Mouse (Mus musculus): Measurements from ENCODE around the gene Gm49373. TPM values are rescaled to one million over a fixed set of nuclear protein-coding genes. Genes with fewer than 3 reads are reported as not detected.

Gene Gm49373
- 2.4 and 2.7 TPM in 2 replicates for polyA plus RNA-seq (2012; rRNA removed)

DNA sequence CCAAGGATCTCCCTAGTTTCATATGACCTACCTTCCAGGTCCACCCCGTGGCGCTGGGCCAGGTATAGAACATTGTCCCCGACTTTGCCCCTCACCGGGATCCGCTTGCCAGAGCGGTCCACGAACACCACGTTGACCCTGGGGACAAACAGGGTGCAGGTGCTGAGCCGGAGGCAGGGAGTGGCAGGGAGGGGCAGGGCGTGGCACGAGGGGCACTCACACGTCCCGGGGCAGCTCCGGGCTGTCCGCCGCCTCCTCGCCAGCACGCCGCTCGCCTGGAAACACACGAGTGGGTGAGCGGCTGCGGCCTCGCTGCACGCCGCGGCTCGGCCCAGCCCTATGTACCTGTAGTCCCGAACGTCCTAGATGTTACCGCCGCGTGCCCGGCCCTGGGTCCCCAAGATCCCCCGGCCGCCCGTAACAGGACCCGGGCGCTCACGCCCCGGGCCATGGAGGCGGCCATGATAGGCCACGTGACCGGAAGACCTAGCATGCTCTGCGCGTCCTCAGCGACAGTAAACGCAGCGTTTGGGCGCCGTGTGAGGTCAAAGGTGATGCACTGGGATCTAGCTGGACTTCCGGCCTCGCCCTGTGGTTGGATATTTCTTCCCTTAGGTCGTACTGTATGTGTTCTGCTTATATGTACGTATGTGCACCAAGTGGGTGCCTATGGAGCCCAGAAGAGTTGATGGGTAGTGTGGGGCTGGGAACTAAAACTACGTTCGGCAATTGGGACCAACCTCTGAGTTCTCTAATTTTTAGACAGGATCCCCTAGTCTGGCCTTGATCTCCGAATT, at the start of gene Gm49373, which contains the start of gene Fdx1l:
TSS of gene Gm49373 (minus strand) at position 53 of the 797 bp plus-strand sequence.
TSS of gene Fdx1l (minus strand) at position 571 of the 797 bp plus-strand sequence.
- TF ChIP-seq CTCF (IDR thresholded peaks at IDR 0.05; ENCODE audit: extremely low read depth, insufficient read depth, low read length), result no peak
- TF ChIP-seq POLR2A (IDR thresholded peaks at IDR 0.05; ENCODE audit: extremely low read depth, insufficient read depth, low read length), result peak; percentile 83
- peak within 1 kb of the TSS; percentile 31 for H3K27ac ChIP-seq (ENCODE audit: insufficient read depth, low read length)
- peak within 1 kb of the TSS; percentile 70 for H3K4me3 ChIP-seq (ENCODE audit: insufficient read depth, low read length)
- H3K4me1 ChIP-seq (ENCODE audit: control insufficient read depth, insufficient read depth, low read length), result peaks cover 7% of the 10 kb centered on the region

DNA sequence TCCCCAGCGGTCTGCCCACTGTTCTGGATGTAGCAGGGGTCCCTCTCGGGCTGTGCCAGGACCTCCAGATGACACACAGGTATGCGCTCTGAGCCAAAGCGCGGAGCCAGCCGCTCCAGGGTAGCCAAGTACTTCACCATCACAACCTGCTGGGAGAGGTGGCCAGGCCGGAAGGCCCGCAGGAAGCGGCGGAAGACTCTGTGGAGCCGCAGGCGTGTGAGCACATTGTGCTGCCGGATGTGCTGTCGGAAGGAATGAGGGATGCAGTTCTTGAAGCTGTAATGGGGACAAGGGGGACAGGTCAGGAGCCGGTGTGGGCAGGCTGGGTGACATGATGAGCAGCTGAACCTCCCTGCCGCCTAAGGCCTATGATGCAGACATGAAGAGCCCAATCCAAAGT, 48.6 kb upstream of the Gm49373 start:
- no peaks in the 10 kb centered on the region for H3K4me1 ChIP-seq (ENCODE audit: control insufficient read depth, insufficient read depth, low read length)
- TF ChIP-seq POLR2A (IDR thresholded peaks at IDR 0.05; ENCODE audit: extremely low read depth, insufficient read depth, low read length) (no peak), CTCF (IDR thresholded peaks at IDR 0.05; ENCODE audit: extremely low read depth, insufficient read depth, low read length) (no peak)
- no peak overlapping the region for H3K27ac ChIP-seq (ENCODE audit: insufficient read depth, low read length)
- no peak overlapping the region for H3K4me3 ChIP-seq (ENCODE audit: insufficient read depth, low read length)

DNA sequence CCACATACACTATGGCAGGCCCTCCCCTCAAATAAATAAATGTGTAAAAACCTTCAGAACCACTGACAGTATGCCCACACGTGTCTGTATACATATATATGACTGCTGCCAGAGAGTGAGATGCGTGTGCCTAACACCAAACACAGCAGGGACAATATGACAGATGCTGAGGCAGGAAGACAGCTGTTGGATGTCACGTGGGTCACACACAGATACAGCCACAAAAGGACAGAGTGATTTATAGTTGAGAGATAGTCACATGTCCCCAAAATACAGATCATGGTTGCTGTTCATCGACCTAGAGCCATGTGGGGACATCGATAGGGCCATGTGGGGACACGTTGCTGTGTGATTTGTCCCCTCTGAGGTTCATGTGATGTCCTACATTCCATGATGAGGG, 44.2 kb upstream of the Gm49373 start:
- TF ChIP-seq CTCF (IDR thresholded peaks at IDR 0.05; ENCODE audit: extremely low read depth, insufficient read depth, low read length) (no peak), POLR2A (IDR thresholded peaks at IDR 0.05; ENCODE audit: extremely low read depth, insufficient read depth, low read length) (no peak)
- Histone ChIP-seq H3K4me1 (ENCODE audit: control insufficient read depth, insufficient read depth, low read length) (no peaks in the 10 kb centered on the region), H3K27ac (ENCODE audit: insufficient read depth, low read length) (no peak overlapping the region), H3K4me3 (ENCODE audit: insufficient read depth, low read length) (no peak overlapping the region)

DNA sequence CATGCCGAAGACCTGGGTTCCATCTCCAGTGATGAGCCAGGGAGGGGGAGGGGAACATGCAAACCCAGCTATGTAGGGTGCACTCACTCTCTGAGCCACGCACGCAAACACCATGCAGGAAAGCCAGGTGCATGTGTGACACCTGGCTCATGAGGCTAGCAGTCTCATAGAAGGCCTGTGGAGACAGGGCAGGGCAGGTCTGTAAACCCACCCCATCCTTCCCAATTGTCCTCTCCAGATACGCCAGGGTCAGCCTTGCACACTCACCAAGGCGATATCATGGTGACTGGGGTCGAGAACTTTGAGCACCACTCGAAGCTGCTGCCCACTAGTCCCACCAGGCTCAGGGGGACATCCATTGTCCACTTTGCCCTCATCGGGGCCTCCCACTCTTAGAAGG, 42.2 kb upstream of the Gm49373 start:
- Histone ChIP-seq H3K4me1 (ENCODE audit: control insufficient read depth, insufficient read depth, low read length) (no peaks in the 10 kb centered on the region), H3K27ac (ENCODE audit: insufficient read depth, low read length) (no peak overlapping the region), H3K4me3 (ENCODE audit: insufficient read depth, low read length) (no peak overlapping the region)
- TF ChIP-seq POLR2A (IDR thresholded peaks at IDR 0.05; ENCODE audit: extremely low read depth, insufficient read depth, low read length) (no peak), CTCF (IDR thresholded peaks at IDR 0.05; ENCODE audit: extremely low read depth, insufficient read depth, low read length) (no peak)

DNA sequence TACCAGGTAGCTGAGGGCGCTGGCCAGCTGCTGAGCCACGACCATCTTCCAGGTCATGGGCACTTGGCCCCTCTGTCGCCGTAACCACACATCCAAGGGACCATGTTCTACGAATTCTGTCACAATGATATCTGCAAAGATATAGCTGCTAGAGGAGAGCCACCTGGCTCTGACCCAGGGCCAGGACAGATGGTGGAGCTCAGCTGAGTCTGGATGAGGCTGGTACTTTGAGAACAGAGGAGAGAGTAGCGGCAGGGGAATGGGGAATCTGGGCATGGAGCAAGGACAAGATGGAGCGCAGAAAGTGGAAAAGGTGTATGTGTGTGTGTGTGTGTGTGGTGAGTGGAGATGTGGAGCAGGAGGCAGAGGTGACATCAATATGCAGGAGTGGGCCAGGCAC, 41.3 kb upstream of the Gm49373 start:
- TF ChIP-seq POLR2A (IDR thresholded peaks at IDR 0.05; ENCODE audit: extremely low read depth, insufficient read depth, low read length) (no peak), CTCF (IDR thresholded peaks at IDR 0.05; ENCODE audit: extremely low read depth, insufficient read depth, low read length) (no peak)
- Histone ChIP-seq H3K27ac (ENCODE audit: insufficient read depth, low read length) (no peak overlapping the region), H3K4me3 (ENCODE audit: insufficient read depth, low read length) (no peak overlapping the region), H3K4me1 (ENCODE audit: control insufficient read depth, insufficient read depth, low read length) (no peaks in the 10 kb centered on the region)

DNA sequence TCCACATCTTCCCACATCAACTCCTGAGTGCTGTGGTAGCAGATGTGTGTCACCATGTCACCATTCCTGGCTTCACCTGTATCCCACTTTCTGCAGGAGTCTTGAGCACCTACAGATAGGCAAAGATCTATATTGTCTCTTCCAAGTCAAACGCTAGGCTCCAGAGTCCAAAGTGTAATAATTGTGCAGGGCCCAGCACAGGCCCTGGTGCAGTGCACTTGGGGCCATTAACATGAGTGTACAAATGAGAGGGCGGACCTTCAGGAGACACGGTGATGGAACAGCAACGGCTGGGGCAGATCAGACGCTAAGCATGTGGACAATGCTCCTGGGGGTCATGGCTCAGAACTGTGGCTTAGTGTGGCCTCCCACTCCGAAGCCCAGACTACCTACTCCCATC, 40.9 kb upstream of the Gm49373 start:
- Histone ChIP-seq H3K4me1 (ENCODE audit: control insufficient read depth, insufficient read depth, low read length) (no peaks in the 10 kb centered on the region), H3K27ac (ENCODE audit: insufficient read depth, low read length) (no peak overlapping the region), H3K4me3 (ENCODE audit: insufficient read depth, low read length) (no peak overlapping the region)
- TF ChIP-seq CTCF (IDR thresholded peaks at IDR 0.05; ENCODE audit: extremely low read depth, insufficient read depth, low read length), result no peak
- no peak for TF ChIP-seq POLR2A (IDR thresholded peaks at IDR 0.05; ENCODE audit: extremely low read depth, insufficient read depth, low read length)

DNA sequence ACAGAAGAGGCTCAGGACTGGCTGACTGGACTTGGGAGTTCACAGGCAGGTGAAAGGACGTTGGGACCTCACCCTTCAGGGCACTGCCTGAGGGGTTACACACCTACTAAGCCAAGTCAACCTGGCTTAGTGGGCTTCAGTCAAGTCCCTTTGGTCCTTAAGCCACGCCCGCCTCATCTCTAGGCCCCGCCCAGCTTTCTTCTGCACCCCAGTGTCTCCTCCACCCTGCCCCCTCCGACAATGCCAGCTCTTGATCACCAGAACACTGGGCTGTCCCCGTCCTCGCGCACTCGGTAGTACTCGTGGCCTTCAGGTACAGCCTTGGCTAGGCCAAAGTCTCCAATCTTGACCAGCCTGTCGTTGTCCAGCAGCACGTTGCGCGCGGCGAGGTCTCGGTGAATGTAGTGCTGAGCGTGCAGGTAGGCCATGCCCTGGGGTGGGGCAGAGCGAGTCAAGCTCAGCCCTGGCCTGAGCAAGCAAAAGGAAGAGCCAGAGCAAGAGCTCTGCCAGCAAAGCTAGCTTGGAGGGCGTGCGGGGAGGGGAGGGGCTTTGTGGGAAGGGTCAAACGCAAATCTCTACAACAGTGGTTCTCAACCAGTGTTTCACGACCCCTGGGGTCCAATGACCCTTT, 34.8 kb upstream of the Gm49373 start:
- TF ChIP-seq POLR2A (IDR thresholded peaks at IDR 0.05; ENCODE audit: extremely low read depth, insufficient read depth, low read length), result no peak
- TF ChIP-seq CTCF (IDR thresholded peaks at IDR 0.05; ENCODE audit: extremely low read depth, insufficient read depth, low read length), result no peak
- H3K4me3 ChIP-seq (ENCODE audit: insufficient read depth, low read length), result no peak overlapping the region
- H3K4me1 ChIP-seq (ENCODE audit: control insufficient read depth, insufficient read depth, low read length), result peaks cover 5% of the 10 kb centered on the region
- H3K27ac ChIP-seq (ENCODE audit: insufficient read depth, low read length), result no peak overlapping the region

DNA sequence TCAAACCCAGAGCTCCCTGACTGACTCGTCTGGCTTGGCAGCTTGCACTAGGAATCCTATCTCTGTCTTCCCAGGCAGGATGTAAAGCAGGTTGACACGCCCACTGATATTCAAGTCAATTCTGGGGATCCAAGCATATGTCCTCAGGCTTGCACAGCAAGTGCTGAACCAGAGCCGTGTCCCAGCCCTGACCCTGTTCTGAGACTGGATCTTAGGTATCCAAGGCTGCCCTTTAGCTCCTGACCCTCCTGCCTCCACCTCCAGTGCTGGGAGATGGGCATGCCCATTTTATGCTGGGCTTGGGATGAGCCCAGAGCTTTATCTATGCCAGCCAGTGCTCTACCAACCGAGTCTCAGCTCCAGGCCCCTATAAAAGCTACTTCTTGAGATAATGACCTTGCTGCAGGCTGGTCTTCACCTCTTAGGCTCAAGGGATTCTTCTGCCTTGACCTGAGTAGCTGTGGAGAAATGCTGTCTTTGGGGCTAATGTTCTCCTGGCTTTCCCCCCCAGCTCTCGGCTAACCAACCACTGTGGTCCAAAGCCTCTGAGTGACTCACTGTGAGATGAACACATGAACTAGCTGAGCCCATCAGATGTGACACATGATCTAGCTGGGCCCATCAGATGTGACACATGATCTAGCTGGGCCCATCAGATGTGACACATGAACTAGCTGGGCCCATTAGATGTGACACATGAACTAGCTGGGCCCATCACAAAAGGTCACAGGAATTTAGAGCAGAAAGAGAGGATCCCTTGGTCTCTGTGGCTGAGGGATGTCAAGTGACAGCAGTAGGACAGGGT, 33.1 kb upstream of the Gm49373 start:
- H3K4me1 ChIP-seq (ENCODE audit: control insufficient read depth, insufficient read depth, low read length), result peaks cover 5% of the 10 kb centered on the region
- TF ChIP-seq POLR2A (IDR thresholded peaks at IDR 0.05; ENCODE audit: extremely low read depth, insufficient read depth, low read length), result no peak
- no peak for TF ChIP-seq CTCF (IDR thresholded peaks at IDR 0.05; ENCODE audit: extremely low read depth, insufficient read depth, low read length)
- H3K27ac ChIP-seq (ENCODE audit: insufficient read depth, low read length), result no peak overlapping the region
- H3K4me3 ChIP-seq (ENCODE audit: insufficient read depth, low read length), result no peak overlapping the region

DNA sequence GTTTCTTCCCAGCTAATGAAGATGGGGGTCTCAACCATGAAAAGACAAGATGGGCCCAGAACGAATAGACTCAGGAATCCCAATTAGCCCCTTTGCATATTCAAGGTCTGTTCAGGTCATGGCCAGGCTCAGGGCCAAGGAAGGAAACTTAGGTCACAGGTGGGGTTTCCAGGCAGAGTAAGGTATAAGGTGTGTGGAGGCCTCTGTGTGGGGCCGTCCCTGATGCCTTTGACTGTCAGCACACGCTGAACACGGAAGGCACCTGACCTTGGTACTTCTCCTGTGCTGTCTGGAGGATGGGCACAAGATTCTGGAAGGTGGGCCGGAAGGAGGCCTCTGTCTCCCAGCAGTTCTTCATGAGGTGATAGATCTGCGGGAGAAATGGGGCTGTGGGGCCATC, 31.9 kb upstream of the Gm49373 start:
- H3K4me3 ChIP-seq (ENCODE audit: insufficient read depth, low read length), result no peak overlapping the region
- TF ChIP-seq POLR2A (IDR thresholded peaks at IDR 0.05; ENCODE audit: extremely low read depth, insufficient read depth, low read length), result no peak
- no peak for TF ChIP-seq CTCF (IDR thresholded peaks at IDR 0.05; ENCODE audit: extremely low read depth, insufficient read depth, low read length)
- peaks cover 5% of the 10 kb centered on the region for H3K4me1 ChIP-seq (ENCODE audit: control insufficient read depth, insufficient read depth, low read length)
- H3K27ac ChIP-seq (ENCODE audit: insufficient read depth, low read length), result no peak overlapping the region
